Mouse (Mus musculus) liver, embryonic 14.5 days (tissue): Measurements from ENCODE around the gene Plxnd1. TPM values are rescaled to one million over a fixed set of nuclear protein-coding genes. Genes with fewer than 3 reads are reported as not detected.

ENCODE experiments used
- ATAC-seq: fragments of 200-750 bp; cut with Nextera tagmentation; 2 replicates; pipeline ENCODE4 v1.8.0; 2017; ENCODE audit warnings: moderate number of reproducible peaks, mild to moderate bottlenecking, moderate library complexity; ENCODE audit not compliant: insufficient read depth
- DNase-seq, 3 experiments: peaks; one replicate each; pipeline ENCODE4 v3.0.0-alpha.2; 2012 to 2013; ENCODE audit warnings: low read depth in 3 of 3, low spot score in 3 of 3
- H3K27ac ChIP-seq: fragments of 300-500 bp; sonication (generic); 2 replicates; pipeline ENCODE4 v1.5.1; 2014; ENCODE audit warnings: moderate library complexity, mild to moderate bottlenecking, control low read depth, inconsistent platforms
- H3K27me3 ChIP-seq: fragments of 300-500 bp; sonication (generic); 2 replicates; pipeline ENCODE4 v1.6.1; 2014; ENCODE audit warnings: mild to moderate bottlenecking, low read length, moderate library complexity; ENCODE audit not compliant: control insufficient read depth, insufficient read depth
- H3K36me3 ChIP-seq: fragments of 300-500 bp; sonication (generic); replicated peaks from 2 replicates; pipeline ENCODE4 v1.6.1; 2014; ENCODE audit warnings: low read depth; ENCODE audit not compliant: control insufficient read depth, insufficient read depth
- H3K4me1 ChIP-seq, 2 experiments: fragments of 200-500 bp in 1 of 2; fragments of 300-500 bp in 1 of 2; sonication (generic) in 1 of 2; replicated peaks; 2 replicates each; pipeline ENCODE4 v1.6.1; 2012 to 2014; ENCODE audit warnings: antibody characterized with exemption in 1 of 2, inconsistent platforms in 1 of 2, low read length in 1 of 2; ENCODE audit not compliant: control insufficient read depth in 2 of 2, insufficient read depth in 2 of 2
- H3K4me2 ChIP-seq: fragments of 300-500 bp; sonication (generic); 2 replicates; pipeline ENCODE4 v1.6.1; 2014; ENCODE audit warnings: low read depth, mild to moderate bottlenecking, control low read depth, moderate library complexity
- H3K4me3 ChIP-seq, 2 experiments: fragments of 200-500 bp in 1 of 2; fragments of 300-500 bp in 1 of 2; sonication (generic) in 1 of 2; 2 replicates each; pipeline ENCODE4 v1.5.1; 2012 to 2014; ENCODE audit warnings: low read depth in 2 of 2, low read length in 2 of 2, mild to moderate bottlenecking in 2 of 2, control low read depth in 1 of 2, inconsistent platforms in 1 of 2, moderate library complexity in 1 of 2; ENCODE audit not compliant: insufficient read depth in 1 of 2
- H3K9ac ChIP-seq: fragments of 300-500 bp; sonication (generic); replicated peaks from 2 replicates; pipeline ENCODE4 v1.6.1; 2014; ENCODE audit warnings: mild to moderate bottlenecking, control low read depth, moderate library complexity
- H3K9me3 ChIP-seq: fragments of 300-500 bp; sonication (generic); 2 replicates; pipeline ENCODE4 v1.6.1; 2016; ENCODE audit warnings: low read length, mixed read lengths; ENCODE audit not compliant: control insufficient read depth
- CTCF ChIP-seq: IDR thresholded peaks from 2 replicates; pipeline ENCODE4 v1.5.1; 2016; ENCODE audit warnings: antibody characterized with exemption, low read depth, control low read depth
- EP300 ChIP-seq: IDR thresholded peaks from 2 replicates; pipeline ENCODE4 v1.6.1; 2016; ENCODE audit warnings: antibody characterized with exemption, low read depth
- WGBS: fragments of 180-500 bp; shearing (Covaris S2); extraction: QIAGEN DNeasy Blood & Tissue Kit; methylation state at CpG from one replicate; pipeline ENCODE4 v1.1.7; 2014; ENCODE audit not compliant: insufficient replicate concordance; 5-methylcytosine and 5-hydroxymethylcytosine counted together
- polyA plus RNA-seq, 2 experiments: library from polyadenylated mRNA; depleted of rRNA in 1 of 2; stranded (reverse) in 1 of 2; unstranded in 1 of 2; fragments of >200 nt; fragmentation: Nextera tagmentation in 1 of 2; extraction: Ambion mirVana in 1 of 2; gene quantifications; 2 replicates each; pipeline versions ENCODE4 v1.2.1 to v1.2.3; 2012 to 2014

Plxnd1 gene
- polyA plus RNA-seq, 2 experiments: 6.4 to 13.0 TPM

DNA sequence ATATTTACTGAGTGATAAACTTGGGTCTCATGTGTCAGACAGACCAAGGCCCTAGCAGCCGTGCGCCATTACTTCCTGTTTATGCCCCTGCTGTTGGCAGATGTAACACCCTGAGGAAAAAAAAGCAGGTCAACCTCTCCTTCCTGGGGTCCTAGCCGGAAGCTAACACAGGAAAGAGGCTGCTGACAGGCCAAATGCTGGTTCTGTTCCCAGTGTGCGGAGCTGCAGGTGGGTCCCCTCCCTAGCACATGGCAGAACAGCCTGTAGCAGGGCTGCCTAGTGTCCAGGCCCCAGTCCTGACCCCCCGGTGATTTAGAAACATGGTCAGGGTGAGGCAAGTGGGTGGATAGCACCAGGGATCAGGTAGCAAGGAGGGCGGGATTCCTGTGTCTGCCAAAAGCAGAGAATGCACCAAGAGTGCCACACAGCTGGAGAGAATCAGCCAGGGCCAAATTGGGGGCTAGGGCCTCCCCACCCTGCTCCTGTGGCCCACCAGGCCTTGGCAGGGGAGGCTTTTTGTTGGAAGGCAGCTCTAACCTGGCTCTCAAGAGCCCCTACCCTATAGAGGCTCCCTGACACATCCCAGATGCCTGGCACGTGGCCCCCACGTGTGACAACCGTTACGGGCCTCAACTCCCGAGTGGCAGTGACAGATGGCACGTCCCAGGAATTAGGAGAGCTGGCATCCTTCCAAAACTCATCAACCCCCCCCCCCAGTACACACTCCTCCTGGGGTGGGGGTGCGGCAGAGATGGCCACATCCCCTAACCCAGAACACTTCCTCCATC lies 23.3 kb downstream of the Plxnd1 start:
- Histone ChIP-seq H3K4me1 (no peaks in the 10 kb centered on the region), H3K27me3 (no peaks in the 10 kb centered on the region), H3K9ac (no peak overlapping the region), H3K4me3 (no peak overlapping the region), H3K4me2 (no peak overlapping the region), H3K27ac (no peak overlapping the region), H3K9me3 (no peaks in the 10 kb centered on the region), H3K36me3 (no peaks in the 10 kb centered on the region)
- no peak for ATAC-seq
- DNase-seq: no peak
- no peak for TF ChIP-seq EP300
- no peak for TF ChIP-seq CTCF
- WGBS: 69% methylated on average over 13 of the region's 13 CpGs

DNA sequence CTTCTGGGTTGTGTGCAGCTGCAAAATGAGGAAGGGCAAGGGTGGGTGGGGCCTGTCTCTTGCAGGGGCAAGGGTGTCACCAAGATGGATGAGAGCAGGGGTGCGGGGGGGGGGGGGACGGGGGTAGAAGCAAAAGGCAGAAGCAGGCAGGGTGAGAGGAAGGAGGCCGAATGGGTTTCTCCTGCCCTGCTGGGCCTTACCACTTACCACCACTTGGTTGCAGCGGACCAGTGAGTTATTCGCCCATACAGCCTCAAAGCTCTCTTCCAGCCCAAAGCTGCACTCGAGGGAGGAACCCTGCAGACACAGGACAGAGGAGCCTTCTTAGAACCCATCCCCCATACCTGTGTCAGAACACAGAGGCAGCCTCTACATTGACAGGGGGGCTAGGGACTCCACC lies 24.9 kb downstream of the Plxnd1 start:
- H3K9me3 ChIP-seq: no peaks in the 10 kb centered on the region
- no peak overlapping the region for H3K4me3 ChIP-seq
- H3K27ac ChIP-seq: no peak overlapping the region
- no peaks in the 10 kb centered on the region for H3K36me3 ChIP-seq
- ATAC-seq (no peak), DNase-seq (no peak)
- H3K4me1 ChIP-seq: no peaks in the 10 kb centered on the region
- WGBS: 44% methylated on average over 4 of the region's 6 CpGs
- TF ChIP-seq EP300 (no peak), CTCF (no peak)
- H3K27me3 ChIP-seq: no peaks in the 10 kb centered on the region
- H3K9ac ChIP-seq: no peak overlapping the region
- no peak overlapping the region for H3K4me2 ChIP-seq

DNA sequence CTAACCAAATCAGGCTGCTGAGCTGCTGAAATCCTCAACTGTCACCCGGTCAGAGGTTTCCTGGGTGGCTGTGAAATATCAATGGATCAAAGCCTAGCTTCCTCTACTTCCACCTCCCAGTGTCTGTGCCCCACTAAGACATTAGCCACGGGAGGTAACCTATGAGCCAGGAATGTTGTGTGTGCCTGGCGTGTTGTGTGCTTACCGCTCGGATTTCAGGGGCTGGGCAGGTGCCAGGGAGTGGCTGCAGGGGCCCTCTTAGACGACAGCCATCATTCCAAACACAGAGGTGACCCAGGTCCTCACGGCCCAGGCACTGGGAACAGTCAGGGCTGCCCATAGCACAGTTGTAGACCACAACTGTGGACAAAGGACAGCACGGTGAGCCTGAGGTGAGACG lies 25.7 kb downstream of the Plxnd1 start:
- no peak for ATAC-seq
- Histone ChIP-seq H3K36me3 (no peaks in the 10 kb centered on the region), H3K4me3 (no peak overlapping the region), H3K4me2 (no peak overlapping the region), H3K27me3 (no peaks in the 10 kb centered on the region), H3K9me3 (no peaks in the 10 kb centered on the region), H3K4me1 (no peaks in the 10 kb centered on the region), H3K9ac (no peak overlapping the region), H3K27ac (no peak overlapping the region)
- WGBS: 64% methylated on average over 9 of the region's 9 CpGs
- TF ChIP-seq EP300 (no peak), CTCF (no peak)
- no peak for DNase-seq

DNA sequence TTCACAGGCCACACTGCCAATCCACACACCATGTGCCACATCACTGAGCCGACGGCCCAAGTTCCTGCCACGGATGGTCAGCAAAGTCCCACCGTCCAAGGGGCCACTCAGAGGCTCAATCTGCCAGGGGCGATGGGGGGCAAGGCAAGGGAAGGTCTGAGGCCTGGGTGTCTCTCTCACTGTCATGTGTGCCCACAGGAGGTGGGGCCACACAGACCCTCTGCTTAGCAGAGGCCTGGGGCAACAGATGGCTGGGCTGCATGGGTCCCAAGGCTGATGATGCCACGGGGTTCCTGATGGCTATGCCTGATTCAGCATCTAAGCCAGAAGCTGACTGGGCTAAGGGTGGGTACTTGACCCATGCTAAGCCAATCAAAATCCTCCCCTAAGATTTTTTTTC lies 26.1 kb downstream of the Plxnd1 start:
- H3K4me1 ChIP-seq: no peaks in the 10 kb centered on the region
- no peaks in the 10 kb centered on the region for H3K36me3 ChIP-seq
- H3K9me3 ChIP-seq: no peaks in the 10 kb centered on the region
- TF ChIP-seq CTCF (no peak), EP300 (no peak)
- H3K27ac ChIP-seq: no peak overlapping the region
- ATAC-seq: no peak
- no peak overlapping the region for H3K4me2 ChIP-seq
- H3K27me3 ChIP-seq: no peaks in the 10 kb centered on the region
- no peak overlapping the region for H3K4me3 ChIP-seq
- no peak for DNase-seq
- WGBS: 69% methylated on average over 6 of the region's 6 CpGs
- no peak overlapping the region for H3K9ac ChIP-seq

DNA sequence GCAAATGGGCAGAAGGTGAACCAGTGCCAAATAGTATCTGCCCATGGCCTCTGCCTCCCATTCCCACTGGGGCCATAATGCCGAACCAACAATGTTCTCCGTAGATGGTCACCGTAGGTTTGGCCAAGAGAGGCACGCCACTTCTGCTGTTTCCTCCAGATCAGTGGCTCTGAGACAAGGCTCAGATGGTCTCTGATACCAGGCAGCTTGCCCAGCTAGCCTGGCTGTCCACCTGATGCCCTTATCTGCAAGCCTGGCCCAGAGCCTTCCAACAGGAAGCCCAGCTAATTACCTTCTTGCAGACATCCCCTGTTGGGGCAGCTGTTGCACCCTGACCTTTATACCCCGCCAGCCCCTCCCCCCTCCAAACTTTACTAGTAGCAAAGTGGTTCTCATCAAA lies 26.7 kb downstream of the Plxnd1 start:
- Histone ChIP-seq H3K27ac (no peak overlapping the region), H3K36me3 (no peaks in the 10 kb centered on the region), H3K4me1 (no peaks in the 10 kb centered on the region), H3K9ac (no peak overlapping the region), H3K9me3 (no peaks in the 10 kb centered on the region), H3K27me3 (no peaks in the 10 kb centered on the region), H3K4me2 (no peak overlapping the region), H3K4me3 (no peak overlapping the region)
- DNase-seq: no peak
- TF ChIP-seq EP300: no peak
- WGBS: 73% methylated on average over 5 of the region's 5 CpGs
- ATAC-seq: no peak
